Mouse (Mus musculus) small intestine, adult 2 months (tissue): ENCODE measurements at regions not wholly inside any gene's neighbourhood (a gene's known extent, or its start where the extent isn't known, plus 50 kb on each side); places are given as distances from the start of the nearest gene placed in this dataset.

Source experiments
- H3K27ac ChIP-seq: fragments of 200-500 bp; 2 replicates; pipeline ENCODE4 v1.5.1; 2012; ENCODE audit warnings: low read depth, low read length, control low read depth, inconsistent platforms; ENCODE audit not compliant: insufficient read depth
- H3K27me3 ChIP-seq: fragments of 200-500 bp; 2 replicates; pipeline ENCODE4 v1.6.1; 2012; ENCODE audit warnings: mild to moderate bottlenecking, moderate library complexity, low read length, inconsistent platforms; ENCODE audit not compliant: control insufficient read depth, insufficient read depth
- H3K36me3 ChIP-seq: fragments of 200-500 bp; 2 replicates; pipeline ENCODE4 v1.6.1; 2012; ENCODE audit warnings: mild to moderate bottlenecking, low read length, control low read depth, inconsistent platforms; ENCODE audit not compliant: control insufficient read depth, insufficient read depth
- H3K4me1 ChIP-seq: fragments of 200-500 bp; 2 replicates; pipeline ENCODE4 v1.6.1; 2012; ENCODE audit warnings: low read length, inconsistent platforms, mixed read lengths; ENCODE audit not compliant: control insufficient read depth, insufficient read depth, insufficient read length
- H3K4me3 ChIP-seq: fragments of 200-500 bp; 2 replicates; pipeline ENCODE4 v1.5.1; 2012; ENCODE audit warnings: low read depth, mild to moderate bottlenecking, control low read depth, inconsistent platforms, low read length, moderate library complexity
- CTCF ChIP-seq: fragments of 200-500 bp; IDR thresholded peaks from 2 replicates; pipeline ENCODE4 v1.5.1; 2012; ENCODE audit warnings: low read depth, mild to moderate bottlenecking, control low read depth, inconsistent platforms, low read length, moderate library complexity, mixed read lengths; ENCODE audit not compliant: insufficient replicate concordance, insufficient read length; ENCODE audit errors: extremely low read depth
- POLR2A ChIP-seq: fragments of 200-500 bp; IDR thresholded peaks from 2 replicates; pipeline ENCODE4 v1.6.1; 2012; ENCODE audit warnings: low read depth, mild to moderate bottlenecking, control low read depth, inconsistent platforms, low read length, moderate library complexity
- WGBS: fragments of 180-500 bp; shearing (Covaris S2); methylation state at CpG from one replicate; pipeline ENCODE4 v1.1.7; 2018; 5-methylcytosine and 5-hydroxymethylcytosine counted together

GRCm38 (mm10) chr14:48022271-48022670 lies 98.4 kb upstream of the Peli2 start:
- no peak overlapping the region for H3K4me3 ChIP-seq
- H3K4me1 ChIP-seq: no peaks in the 10 kb centered on the region
- no peak for TF ChIP-seq POLR2A
- TF ChIP-seq CTCF: no peak
- H3K27ac ChIP-seq: no peak overlapping the region
- H3K27me3 ChIP-seq: no peaks in the 10 kb centered on the region
- 68% methylated on average over 4 of the region's 4 CpGs for WGBS
- no peaks in the 10 kb centered on the region for H3K36me3 ChIP-seq

- Histone ChIP-seq H3K36me3 (no peaks in the 10 kb centered on the region), H3K27me3 (no peaks in the 10 kb centered on the region), H3K4me3 (no peak overlapping the region), H3K27ac (no peak overlapping the region), H3K4me1 (no peaks in the 10 kb centered on the region)
- WGBS: 47% methylated on average over 8 of the region's 8 CpGs
- TF ChIP-seq POLR2A (no peak), CTCF (no peak)
Observed at GRCm38 (mm10) chr14:48024051-48024693, 96.5 kb upstream of the Peli2 start.

- H3K27ac ChIP-seq: no peak overlapping the region
- no peaks in the 10 kb centered on the region for H3K4me1 ChIP-seq
- TF ChIP-seq CTCF (no peak), POLR2A (no peak)
- H3K27me3 ChIP-seq: no peaks in the 10 kb centered on the region
- no peak overlapping the region for H3K4me3 ChIP-seq
- H3K36me3 ChIP-seq: no peaks in the 10 kb centered on the region
- WGBS: 71% methylated on average over 4 of the region's 4 CpGs
Observed at GRCm38 (mm10) chr14:48039286-48039790, 81.3 kb upstream of the Peli2 start.

- TF ChIP-seq POLR2A: no peak
- no peak for TF ChIP-seq CTCF
- Histone ChIP-seq H3K27ac (no peak overlapping the region), H3K4me1 (no peaks in the 10 kb centered on the region), H3K27me3 (no peaks in the 10 kb centered on the region), H3K36me3 (no peaks in the 10 kb centered on the region), H3K4me3 (no peak overlapping the region)
- WGBS: 84% methylated on average over 9 of the region's 9 CpGs
Observed at GRCm38 (mm10) chr14:48046094-48046493, 74.5 kb upstream of the Peli2 start.

GRCm38 (mm10) chr14:48046831-48047230 lies 73.8 kb upstream of the Peli2 start:
- H3K36me3 ChIP-seq: no peaks in the 10 kb centered on the region
- H3K27me3 ChIP-seq: no peaks in the 10 kb centered on the region
- no peak overlapping the region for H3K27ac ChIP-seq
- no peak for TF ChIP-seq POLR2A
- TF ChIP-seq CTCF: no peak
- no peak overlapping the region for H3K4me3 ChIP-seq
- no peaks in the 10 kb centered on the region for H3K4me1 ChIP-seq
- WGBS: 81% methylated on average over 1 of the region's 1 CpGs

- H3K27me3 ChIP-seq: no peaks in the 10 kb centered on the region
- H3K4me3 ChIP-seq: no peak overlapping the region
- no peaks in the 10 kb centered on the region for H3K36me3 ChIP-seq
- H3K27ac ChIP-seq: no peak overlapping the region
- no peak for TF ChIP-seq POLR2A
- no peak for TF ChIP-seq CTCF
- H3K4me1 ChIP-seq: no peaks in the 10 kb centered on the region
- WGBS: 41% methylated on average over 5 of the region's 5 CpGs
Observed at GRCm38 (mm10) chr14:48049698-48050459, 70.7 kb upstream of the Peli2 start.

GRCm38 (mm10) chr14:48050460-48050760 lies 70.2 kb upstream of the Peli2 start:
- no peaks in the 10 kb centered on the region for H3K4me1 ChIP-seq
- 73% methylated on average over 2 of the region's 2 CpGs for WGBS
- H3K27me3 ChIP-seq: no peaks in the 10 kb centered on the region
- H3K27ac ChIP-seq: no peak overlapping the region
- TF ChIP-seq POLR2A: no peak
- no peak for TF ChIP-seq CTCF
- no peaks in the 10 kb centered on the region for H3K36me3 ChIP-seq
- no peak overlapping the region for H3K4me3 ChIP-seq
